Mouse (Mus musculus): ENCODE measurements around the gene Rnf126.
A peak's percentile ranks its signal among the peaks of the same experiment; 100 is the strongest.

Rnf126 gene

DNA sequence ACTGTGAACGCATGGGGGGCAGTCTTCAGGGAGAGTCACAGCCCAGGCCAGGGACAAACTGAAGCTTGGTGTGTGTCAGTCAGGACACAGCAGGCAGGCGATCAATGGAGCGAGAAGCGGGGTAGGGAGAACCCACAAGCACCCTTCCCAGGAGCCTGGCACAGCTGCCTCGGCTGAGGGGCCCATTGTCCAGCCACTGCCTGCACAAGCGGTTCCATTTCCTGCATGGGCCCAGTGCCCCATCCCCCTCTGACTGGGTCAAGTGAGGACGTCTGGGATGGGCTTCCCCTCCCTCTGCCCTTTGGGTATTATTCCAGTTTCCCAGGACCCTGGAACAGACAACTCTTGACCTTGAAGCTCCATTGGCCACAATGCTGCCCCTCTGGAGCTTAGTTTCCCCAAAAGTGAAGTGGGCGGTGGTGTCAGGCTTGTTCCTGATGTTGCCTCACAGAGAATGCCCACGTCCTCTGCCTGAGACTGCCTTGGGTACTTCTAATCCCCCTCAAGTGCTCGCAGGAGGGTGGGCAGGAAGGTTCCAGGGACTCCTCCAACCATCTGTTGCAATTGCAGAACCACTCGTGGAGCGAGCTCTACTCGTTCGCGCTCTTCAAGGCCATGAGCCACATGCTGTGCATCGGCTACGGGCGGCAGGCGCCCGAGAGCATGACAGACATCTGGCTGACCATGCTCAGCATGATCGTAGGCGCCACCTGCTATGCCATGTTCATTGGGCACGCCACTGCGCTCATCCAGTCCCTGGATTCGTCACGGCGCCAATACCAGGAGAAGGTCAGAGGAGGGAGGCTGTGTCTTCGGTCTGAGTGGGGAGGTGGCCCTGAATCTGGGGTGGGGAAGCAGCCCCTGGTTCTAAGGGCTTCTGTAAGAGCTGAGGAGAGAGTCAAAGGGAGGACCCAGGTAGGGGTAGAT is 38.2 kb downstream of the Rnf126 start:
- DNase-seq, result no peak

DNA sequence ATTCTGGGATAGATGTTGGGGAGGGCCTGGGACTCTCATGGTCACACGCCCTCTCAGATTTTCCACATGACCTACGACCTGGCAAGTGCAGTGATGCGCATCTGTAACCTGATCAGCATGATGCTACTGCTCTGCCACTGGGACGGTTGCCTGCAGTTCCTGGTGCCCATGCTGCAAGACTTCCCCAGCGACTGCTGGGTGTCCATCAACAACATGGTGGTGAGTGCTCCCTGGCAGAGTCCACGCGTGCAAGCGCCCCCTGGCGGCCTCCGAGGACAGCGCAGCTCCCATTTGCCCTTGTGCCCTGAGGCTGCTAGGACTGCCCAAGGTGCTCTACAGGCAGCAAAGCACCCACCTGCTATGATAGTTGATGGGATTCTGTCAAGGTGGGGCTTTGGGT is 40.7 kb downstream of the Rnf126 start:
- peak; percentile 66 for DNase-seq

DNA sequence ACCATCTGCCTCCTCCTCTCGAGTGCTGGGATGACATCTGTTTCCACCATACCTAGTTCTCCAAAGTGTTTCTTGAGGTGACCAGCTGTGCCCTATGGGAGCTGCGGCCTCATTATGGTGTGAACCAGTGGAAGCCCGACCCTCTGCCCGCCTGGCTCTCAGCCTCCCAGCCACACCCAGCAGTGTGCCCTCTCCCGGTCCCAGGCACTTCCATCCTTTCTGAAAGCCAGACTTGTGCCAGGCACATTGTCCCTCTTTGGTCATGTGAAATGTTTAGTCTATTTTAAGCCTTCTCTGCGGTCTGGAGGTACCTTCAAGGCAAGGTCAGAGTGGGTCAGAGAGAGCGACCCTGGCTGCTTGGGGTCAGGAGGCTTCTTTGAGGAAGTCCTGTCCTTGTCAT is 43.1 kb downstream of the Rnf126 start:
- no peak for DNase-seq

DNA sequence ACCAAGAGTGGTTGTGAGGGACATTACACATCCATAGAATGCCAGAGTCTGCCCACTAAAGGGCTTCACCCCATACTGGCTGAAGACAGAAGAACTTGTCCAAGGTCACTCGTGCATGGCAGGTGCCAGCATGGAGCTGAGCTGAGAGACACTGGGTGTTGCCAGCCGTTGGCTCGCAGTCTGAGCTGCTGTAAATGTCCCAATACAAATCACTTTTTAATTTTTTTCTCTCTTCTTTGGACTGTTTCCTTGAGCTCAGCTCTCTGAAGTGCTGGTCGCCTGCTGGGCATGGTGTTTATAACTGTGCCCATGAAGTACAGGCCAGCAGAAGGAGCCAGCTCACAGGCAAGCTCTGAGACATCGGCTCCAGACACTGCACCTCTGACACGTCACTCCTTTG is 43.7 kb downstream of the Rnf126 start:
- no peak for DNase-seq

- DNase-seq, result no peak
Measured at GRCm38 (mm10) chr10:79721089-79721488, 45.7 kb downstream of the Rnf126 start.

GRCm38 (mm10) chr10:79717640-79718357 is 49.0 kb downstream of the Rnf126 start:
- peak; percentile 77 for DNase-seq

DNA sequence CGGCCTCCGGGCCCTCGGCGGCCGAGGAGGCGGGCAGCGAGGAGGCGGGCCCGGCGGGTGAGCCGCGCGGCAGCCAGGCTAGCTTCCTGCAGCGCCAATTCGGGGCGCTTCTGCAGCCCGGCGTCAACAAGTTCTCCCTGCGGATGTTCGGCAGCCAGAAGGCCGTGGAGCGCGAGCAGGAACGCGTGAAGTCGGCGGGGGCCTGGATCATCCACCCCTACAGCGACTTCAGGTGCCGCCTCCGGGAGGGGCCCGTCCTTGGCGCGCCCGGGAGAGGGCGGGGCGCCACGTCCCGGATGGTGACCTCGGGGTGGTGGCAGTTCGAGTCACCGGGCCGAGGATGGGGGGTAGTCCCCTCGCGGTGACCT is 49.8 kb downstream of the Rnf126 start:
- DNase-seq, result peak; percentile 83

- DNase-seq, result peak; percentile 84
Measured at GRCm38 (mm10) chr10:79716254-79716987, 50.3 kb downstream of the Rnf126 start, which contains the start of gene Hcn2. TSS of gene Hcn2 (plus strand) at chr10:79716634.

- DNase-seq, result peak; percentile 76
Measured at GRCm38 (mm10) chr10:79714996-79715395, 51.8 kb downstream of the Rnf126 start.

GRCm38 (mm10) chr10:79713163-79713562 is 53.6 kb downstream of the Rnf126 start:
- DNase-seq, result no peak

GRCm38 (mm10) chr10:79712499-79713126 is 54.1 kb downstream of the Rnf126 start:
- DNase-seq, result peak; percentile 81

DNA sequence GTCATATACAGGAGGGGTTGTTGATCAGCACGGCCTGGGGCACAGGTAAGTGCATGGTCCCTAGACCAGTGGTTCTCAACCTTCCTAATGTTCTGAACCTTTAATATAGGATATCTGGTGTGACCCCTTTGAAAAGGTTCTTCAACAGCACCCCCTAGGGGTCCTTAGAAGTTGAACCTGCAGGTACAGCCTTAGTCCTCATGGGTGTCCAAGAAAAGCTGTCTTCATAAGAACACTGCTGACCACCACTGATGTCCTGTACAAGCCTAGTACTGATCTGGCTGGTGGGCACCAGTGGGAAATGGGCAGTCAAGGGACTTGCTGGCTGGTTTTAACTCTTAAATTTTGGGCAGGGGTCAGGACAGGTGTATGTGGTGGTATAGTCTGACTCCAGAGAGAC is 54.7 kb downstream of the Rnf126 start:
- DNase-seq, result no peak

GRCm38 (mm10) chr10:79709307-79709706 is 57.4 kb downstream of the Rnf126 start:
- no peak for DNase-seq

GRCm38 (mm10) chr10:79708668-79709067 is 58.1 kb downstream of the Rnf126 start:
- no peak for DNase-seq
